8 mouse cellular contexts compared by ENCODE assay signal in genomic region chr1:172632451-172633326, GRCm38 (mm10). TPM values are rescaled to one million over a fixed set of nuclear protein-coding genes. Genes with fewer than 3 reads are reported as not detected.
DNase-seq lines count a peak whose midpoint lies in the region; ATAC-seq lines count a peak whose summit lies in the region.

Dusp23 (minus strand) TSS chr1:172632962.

- no peaks in the 10 kb centered on the region for H3K27me3 ChIP-seq in heart, embryonic 13.5 days (replicated peaks)
- H3K27me3 ChIP-seq in liver, embryonic 12.5 days (replicated peaks) = no peaks in the 10 kb centered on the region
- no peaks in the 10 kb centered on the region for H3K27me3 ChIP-seq in stomach, embryonic 15.5 days (replicated peaks)

- peak; percentile 96 for ATAC-seq in heart, embryonic 13.5 days (ENCODE audit: extremely low read depth, insufficient number of reproducible peaks, low FRiP score, low TSS enrichment)
- peak; percentile 98 for ATAC-seq in liver, embryonic 12.5 days
- peak; percentile 99 for ATAC-seq in stomach, embryonic 15.5 days (ENCODE audit: insufficient read depth, low FRiP score, low read depth)

- H3K4me1 ChIP-seq in brown adipose tissue, adult 24 weeks (ENCODE audit: control insufficient read depth, insufficient read depth, insufficient read length, low read length) = 0 out of 2 replicates have a peak, but pooled peaks cover 2% of the 10 kb centered on the region
- peaks cover 26% of the 10 kb centered on the region for H3K4me1 ChIP-seq in heart, embryonic 13.5 days
- peaks cover 10% of the 10 kb centered on the region; the same call in 1 of the 2 replicates for H3K4me1 ChIP-seq in liver, embryonic 12.5 days
- no peaks in the 10 kb centered on the region for H3K4me1 ChIP-seq in stomach, embryonic 15.5 days

- WGBS in heart, embryonic 13.5 days = under 1% methylated on average over 53 of the region's 53 CpGs
- WGBS in liver, embryonic 12.5 days (ENCODE audit: insufficient replicate concordance) = under 1% methylated on average over 53 of the region's 53 CpGs
- WGBS in stomach, embryonic 15.5 days = under 1% methylated on average over 50 of the region's 53 CpGs

- peak within 1 kb of the TSS; percentile 88 for H3K27ac ChIP-seq in brown adipose tissue, adult 24 weeks (replicated peaks; ENCODE audit: low read depth, low read length)
- peak within 1 kb of the TSS; percentile 97 for H3K27ac ChIP-seq in heart, embryonic 13.5 days (replicated peaks)
- H3K27ac ChIP-seq in liver, embryonic 12.5 days = peak within 1 kb of the TSS; percentile 80
- H3K27ac ChIP-seq in stomach, embryonic 15.5 days = peak within 1 kb of the TSS; percentile 87

- DNase-seq in CD4-positive, CD25-positive, alpha-beta regulatory T cell, adult 2 months (ENCODE audit: low read depth, low spot score) = peak; percentile 98
- peak; percentile 57 for DNase-seq in fat pad, adult 2 months (ENCODE audit: extremely low read depth, low read depth, low spot score)
- DNase-seq in kidney, postnatal 10 days = peak; percentile 99
- DNase-seq in natural killer cell, adult 2 months (ENCODE audit: low spot score in 2 of 2) = peak; percentile 94 to 95

- peak within 1 kb of the TSS; percentile 91 for H3K9ac ChIP-seq in heart, embryonic 13.5 days
- peak within 1 kb of the TSS; percentile 72 for H3K9ac ChIP-seq in liver, embryonic 12.5 days
- peak within 1 kb of the TSS; percentile 55 for H3K9ac ChIP-seq in stomach, embryonic 15.5 days

- H3K4me2 ChIP-seq in heart, embryonic 13.5 days = peak within 1 kb of the TSS; percentile 80
- H3K4me2 ChIP-seq in liver, embryonic 12.5 days = peak within 1 kb of the TSS; percentile 93
- peak within 1 kb of the TSS; percentile 73 for H3K4me2 ChIP-seq in stomach, embryonic 15.5 days

- peak within 1 kb of the TSS; percentile 80 for H3K4me3 ChIP-seq in brown adipose tissue, adult 24 weeks (ENCODE audit: insufficient read depth, low read depth, low read length)
- peak within 1 kb of the TSS; percentile 81 for H3K4me3 ChIP-seq in heart, embryonic 13.5 days
- H3K4me3 ChIP-seq in liver, embryonic 12.5 days = peak within 1 kb of the TSS; percentile 69
- H3K4me3 ChIP-seq in stomach, embryonic 15.5 days (replicated peaks) = peak within 1 kb of the TSS; percentile 71

- no peaks in the 10 kb centered on the region for H3K36me3 ChIP-seq in heart, embryonic 13.5 days
- no peaks in the 10 kb centered on the region for H3K36me3 ChIP-seq in liver, embryonic 12.5 days
- H3K36me3 ChIP-seq in stomach, embryonic 15.5 days = no peaks in the 10 kb centered on the region

- H3K9me3 ChIP-seq in heart, embryonic 13.5 days = no peaks in the 10 kb centered on the region
- no peaks in the 10 kb centered on the region for H3K9me3 ChIP-seq in liver, embryonic 12.5 days (replicated peaks)
- no peaks in the 10 kb centered on the region for H3K9me3 ChIP-seq in stomach, embryonic 15.5 days

RNA-seq across cellular contexts. Expression of gene Dusp23, which starts in this region (rescaled TPM):
- polyA plus RNA-seq in brown adipose tissue, adult 24 weeks (2012; ENCODE audit: insufficient read depth, insufficient read length, missing spikeins) = 18.5 and 21.5 TPM in 2 replicates
- 10.4 and 10.9 TPM in 2 replicates for polyA plus RNA-seq in heart, embryonic 13.5 days (2015; fragmentation: Nextera tagmentation; extraction: Ambion mirVana)
- polyA plus RNA-seq in liver, embryonic 12.5 days (2016; fragmentation: Nextera tagmentation; extraction: Ambion mirVana) = 4.3 and 5.0 TPM in 2 replicates
- polyA plus RNA-seq in stomach, embryonic 15.5 days (2015; fragmentation: Nextera tagmentation; extraction: Ambion mirVana) = 12.9 and 13.1 TPM in 2 replicates

Comparison
In these comparisons a context has a peak if more than half of its experiments do, and no peak if none do; other contexts are left out.
1. Peak in every context shown above with its lines: DNase-seq, ATAC-seq, H3K4me3 ChIP-seq and H3K27ac ChIP-seq.